Mouse (Mus musculus): ENCODE measurements around the gene Glmp. TPM values are rescaled to one million over a fixed set of nuclear protein-coding genes. Genes with fewer than 3 reads are reported as not detected.
"Not testable (repeated sequence)": the region's sequence is repeated elsewhere in the genome, so short reads cannot be mapped to it uniquely, and the experiment has no call there.

Gene Glmp
- polyA plus RNA-seq, 1 experiment from 2014 or later, result 64.3 TPM

DNA sequence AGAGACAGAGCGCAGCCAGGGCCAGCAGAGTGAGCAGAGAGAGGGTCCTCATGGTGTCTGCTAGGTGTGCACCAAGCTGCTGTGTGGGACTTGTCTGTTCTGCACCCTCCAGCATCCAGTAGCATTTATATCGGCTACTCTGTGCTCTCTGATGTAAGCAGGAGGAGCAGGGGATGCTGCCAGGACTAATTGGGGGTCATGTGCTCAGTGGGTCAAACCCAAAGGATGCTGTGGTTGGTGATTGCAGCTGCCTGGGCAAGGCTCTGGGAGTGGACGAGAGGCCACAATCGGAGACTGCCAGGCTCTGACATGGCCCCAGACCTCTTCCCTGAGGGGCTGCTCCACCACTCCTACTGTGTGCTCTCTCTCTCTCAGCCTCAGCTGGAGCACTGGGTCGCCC, 53.8 kb downstream of the Glmp start, which contains the start of gene Bglap2:
Gene Bglap2 (minus strand): TSS at position 101 of the 400 bp plus-strand sequence.
- not testable (repeated sequence) for H3K9me3 ChIP-seq (ENCODE audit: control insufficient read depth, low read length); H3K27ac ChIP-seq (replicated peaks; ENCODE audit: low read depth, low read length); H3K4me3 ChIP-seq (replicated peaks; ENCODE audit: low read depth, low read length); H3K4me2 ChIP-seq (ENCODE audit: low read length); H3K9ac ChIP-seq (replicated peaks; ENCODE audit: low read length); H3K4me1 ChIP-seq (ENCODE audit: control insufficient read depth, insufficient read depth, low read length); H3K27me3 ChIP-seq (ENCODE audit: control insufficient read depth, insufficient read depth, low read length); DNase-seq; H3K36me3 ChIP-seq (ENCODE audit: control insufficient read depth, insufficient read depth, low read length); ATAC-seq (ENCODE audit: low FRiP score, low TSS enrichment)
- 84% methylated on average over 5 of the region's 5 CpGs for WGBS

Other genes with a start within 250 kb of the Glmp start
- gene Ttc24, start 246.7 kb upstream of the Glmp start, polyA plus RNA-seq (2014; fragmentation: Nextera tagmentation; extraction: Ambion mirVana), result not detected in 2 replicates
- gene Iqgap3, start 243.1 kb upstream of the Glmp start, polyA plus RNA-seq (2014; fragmentation: Nextera tagmentation; extraction: Ambion mirVana), result 2.7 and 3.5 TPM in 2 replicates
- 22.3 and 23.7 TPM in 2 replicates for gene Mef2d, start 182.7 kb upstream of the Glmp start, polyA plus RNA-seq (2014; fragmentation: Nextera tagmentation; extraction: Ambion mirVana)
- 0.21 and 0.22 TPM in 2 replicates for gene Rhbg, start 70.3 kb upstream of the Glmp start, polyA plus RNA-seq (2014; fragmentation: Nextera tagmentation; extraction: Ambion mirVana)
- not detected in 2 replicates for gene Gm38392, start 37.8 kb upstream of the Glmp start, polyA plus RNA-seq (2014; fragmentation: Nextera tagmentation; extraction: Ambion mirVana)
- gene Tsacc, start 28.0 kb upstream of the Glmp start, polyA plus RNA-seq (2014; fragmentation: Nextera tagmentation; extraction: Ambion mirVana), result 8.0 and 8.1 TPM in 2 replicates
- 444 and 493 TPM in 2 replicates for gene Cct3, start 27.9 kb upstream of the Glmp start, polyA plus RNA-seq (2014; fragmentation: Nextera tagmentation; extraction: Ambion mirVana)
- gene Tmem79, start 11.1 kb downstream of the Glmp start, polyA plus RNA-seq (2014; fragmentation: Nextera tagmentation; extraction: Ambion mirVana), result 1.2 and 1.7 TPM in 2 replicates
- gene Smg5, start 11.2 kb downstream of the Glmp start, polyA plus RNA-seq (2014; fragmentation: Nextera tagmentation; extraction: Ambion mirVana), result 50.9 and 57.0 TPM in 2 replicates
- gene Paqr6, start 39.6 kb downstream of the Glmp start, polyA plus RNA-seq (2014; fragmentation: Nextera tagmentation; extraction: Ambion mirVana), result 0.63 and 1.6 TPM in 2 replicates
- gene Bglap3, start 47.7 kb downstream of the Glmp start, polyA plus RNA-seq (2014; fragmentation: Nextera tagmentation; extraction: Ambion mirVana), result not detected in 2 replicates
- gene Bglap2, start 53.7 kb downstream of the Glmp start, polyA plus RNA-seq (2014; fragmentation: Nextera tagmentation; extraction: Ambion mirVana), result not detected in 2 replicates
- 0.66 TPM in 1 of 2 replicates, not detected in the other for gene Bglap, start 59.4 kb downstream of the Glmp start, polyA plus RNA-seq (2014; fragmentation: Nextera tagmentation; extraction: Ambion mirVana)
- 24.9 and 28.3 TPM in 2 replicates for gene Pmf1, start 85.3 kb downstream of the Glmp start, polyA plus RNA-seq (2014; fragmentation: Nextera tagmentation; extraction: Ambion mirVana)
- 34.1 and 38.0 TPM in 2 replicates for gene Slc25a44, start 100.1 kb downstream of the Glmp start, polyA plus RNA-seq (2014; fragmentation: Nextera tagmentation; extraction: Ambion mirVana)
- 28.8 and 32.1 TPM in 2 replicates for gene Sema4a, start 136.2 kb downstream of the Glmp start, polyA plus RNA-seq (2014; fragmentation: Nextera tagmentation; extraction: Ambion mirVana)
- 31.0 and 34.3 TPM in 2 replicates for gene Lmna, start 184.9 kb downstream of the Glmp start, polyA plus RNA-seq (2014; fragmentation: Nextera tagmentation; extraction: Ambion mirVana)
- 50.8 and 51.8 TPM in 2 replicates for gene Mex3a, start 207.4 kb downstream of the Glmp start, polyA plus RNA-seq (2014; fragmentation: Nextera tagmentation; extraction: Ambion mirVana)
- gene Rab25, start 223.3 kb downstream of the Glmp start, polyA plus RNA-seq (2014; fragmentation: Nextera tagmentation; extraction: Ambion mirVana), result not detected in 2 replicates
- gene Lamtor2, start 228.1 kb downstream of the Glmp start, polyA plus RNA-seq (2014; fragmentation: Nextera tagmentation; extraction: Ambion mirVana), result 93.4 and 154 TPM in 2 replicates
- gene Ubqln4, start 228.7 kb downstream of the Glmp start, polyA plus RNA-seq (2014; fragmentation: Nextera tagmentation; extraction: Ambion mirVana), result 42.4 and 47.8 TPM in 2 replicates

All from midbrain, embryonic 14.5 days (tissue).